Mouse (Mus musculus): Measurements from ENCODE around the gene Steap4. TPM values are rescaled to one million over a fixed set of nuclear protein-coding genes. Genes with fewer than 3 reads are reported as not detected.

Steap4 gene
- polyA plus RNA-seq, 1 experiment from 2014 or later: 0.93 TPM

GRCm38 (mm10) chr5:7993766-7994165 is 33.5 kb downstream of the Steap4 start:
- 46% methylated on average over 5 of the region's 5 CpGs for WGBS

GRCm38 (mm10) chr5:7995288-7995897 is 35.1 kb downstream of the Steap4 start:
- Histone ChIP-seq H3K27me3 (no peaks in the 10 kb centered on the region), H3K4me3 (no peak overlapping the region), H3K4me2 (replicated peaks) (no peak overlapping the region), H3K9ac (no peak overlapping the region), H3K4me1 (no peaks in the 10 kb centered on the region), H3K27ac (no peak overlapping the region), H3K36me3 (no peaks in the 10 kb centered on the region), H3K9me3 (no peaks in the 10 kb centered on the region)
- ATAC-seq (ENCODE audit: insufficient number of reproducible peaks, insufficient read depth, low FRiP score, low TSS enrichment): peak; percentile 67
- 96% methylated on average over 1 of the region's 1 CpGs for WGBS

More at GRCm38 (mm10) chr5:7993766-7994165, 33.5 kb downstream of the Steap4 start:
- Histone ChIP-seq H3K36me3 (no peaks in the 10 kb centered on the region), H3K4me1 (no peaks in the 10 kb centered on the region), H3K9me3 (no peaks in the 10 kb centered on the region), H3K9ac (no peak overlapping the region), H3K4me2 (replicated peaks) (no peak overlapping the region), H3K27me3 (no peaks in the 10 kb centered on the region), H3K27ac (no peak overlapping the region), H3K4me3 (no peak overlapping the region)
- ATAC-seq (ENCODE audit: insufficient number of reproducible peaks, insufficient read depth, low FRiP score, low TSS enrichment): no peak

- Histone ChIP-seq H3K4me3 (no peak overlapping the region), H3K4me2 (replicated peaks) (no peak overlapping the region), H3K4me1 (no peaks in the 10 kb centered on the region), H3K27ac (no peak overlapping the region), H3K9me3 (no peaks in the 10 kb centered on the region), H3K36me3 (no peaks in the 10 kb centered on the region), H3K27me3 (no peaks in the 10 kb centered on the region), H3K9ac (no peak overlapping the region)
- no peak for ATAC-seq (ENCODE audit: insufficient number of reproducible peaks, insufficient read depth, low FRiP score, low TSS enrichment)
- 43% methylated on average over 8 of the region's 8 CpGs for WGBS
These were observed 36.3 kb downstream of the Steap4 start for GRCm38 (mm10) chr5:7996401-7997044.

- Histone ChIP-seq H3K27me3 (no peaks in the 10 kb centered on the region), H3K4me1 (no peaks in the 10 kb centered on the region), H3K4me2 (replicated peaks) (no peak overlapping the region), H3K27ac (no peak overlapping the region), H3K36me3 (no peaks in the 10 kb centered on the region), H3K9ac (no peak overlapping the region), H3K9me3 (no peaks in the 10 kb centered on the region), H3K4me3 (no peak overlapping the region)
- 91% methylated on average over 2 of the region's 2 CpGs for WGBS
- ATAC-seq (ENCODE audit: insufficient number of reproducible peaks, insufficient read depth, low FRiP score, low TSS enrichment): no peak
These were observed 36.8 kb downstream of the Steap4 start for GRCm38 (mm10) chr5:7997086-7997485.

GRCm38 (mm10) chr5:8000466-8000865 is 40.2 kb downstream of the Steap4 start:
- no peak overlapping the region for H3K4me3 ChIP-seq
- no peak for ATAC-seq (ENCODE audit: insufficient number of reproducible peaks, insufficient read depth, low FRiP score, low TSS enrichment)
- no peaks in the 10 kb centered on the region for H3K9me3 ChIP-seq
- no peak overlapping the region for H3K27ac ChIP-seq
- H3K4me1 ChIP-seq: no peaks in the 10 kb centered on the region
- WGBS: 83% methylated on average over 10 of the region's 10 CpGs
- no peak overlapping the region for H3K9ac ChIP-seq
- H3K36me3 ChIP-seq: no peaks in the 10 kb centered on the region
- H3K4me2 ChIP-seq (replicated peaks): no peak overlapping the region
- H3K27me3 ChIP-seq: no peaks in the 10 kb centered on the region

GRCm38 (mm10) chr5:8002827-8003226 is 42.6 kb downstream of the Steap4 start:
- Histone ChIP-seq H3K9me3 (no peaks in the 10 kb centered on the region), H3K9ac (no peak overlapping the region), H3K27ac (no peak overlapping the region), H3K36me3 (no peaks in the 10 kb centered on the region), H3K4me2 (replicated peaks) (no peak overlapping the region), H3K27me3 (no peaks in the 10 kb centered on the region), H3K4me1 (no peaks in the 10 kb centered on the region), H3K4me3 (no peak overlapping the region)
- ATAC-seq (ENCODE audit: insufficient number of reproducible peaks, insufficient read depth, low FRiP score, low TSS enrichment): no peak

- Histone ChIP-seq H3K27me3 (no peaks in the 10 kb centered on the region), H3K4me2 (replicated peaks) (no peak overlapping the region), H3K4me1 (no peaks in the 10 kb centered on the region), H3K36me3 (no peaks in the 10 kb centered on the region), H3K4me3 (no peak overlapping the region), H3K9me3 (no peaks in the 10 kb centered on the region), H3K27ac (no peak overlapping the region), H3K9ac (no peak overlapping the region)
- no peak for ATAC-seq (ENCODE audit: insufficient number of reproducible peaks, insufficient read depth, low FRiP score, low TSS enrichment)
- 79% methylated on average over 3 of the region's 3 CpGs for WGBS
These were observed 53.0 kb downstream of the Steap4 start for GRCm38 (mm10) chr5:8013276-8013675.

Other genes starting within 250 kb of the Steap4 start
- gene Sri, start 85.6 kb downstream of the Steap4 start, polyA plus RNA-seq (2016; fragmentation: Nextera tagmentation; extraction: Ambion mirVana): 229 and 241 TPM in 2 replicates